Mouse (Mus musculus): Measurements from ENCODE around the gene Hook2. TPM values are rescaled to one million over a fixed set of nuclear protein-coding genes. Genes with fewer than 3 reads are reported as not detected.
A peak's percentile ranks its signal among the peaks of the same experiment; 100 is the strongest.

The Hook2 gene
- total RNA-seq (2018; cell fraction: chromatin; rRNA removed) = 10 to 100 TPM; 31.8 to 96.7 (median 63.1) TPM
- 10 to 100 TPM in 9 of 26 experiments, 1 to 10 TPM in 17; 6.0 to 14.1 (median 8.5) TPM for total RNA-seq (2018; cell fraction: cytosol; rRNA removed)
- 10 to 100 TPM in 25 of 26 experiments, 1 to 10 TPM in 1; 9.9 to 41.4 (median 24.7) TPM for total RNA-seq (2018; cell fraction: nucleus; rRNA removed)
- polyA plus RNA-seq (2018) = 4.9 to 10.9 TPM (median 6.1 TPM) in 3 replicates

DNA sequence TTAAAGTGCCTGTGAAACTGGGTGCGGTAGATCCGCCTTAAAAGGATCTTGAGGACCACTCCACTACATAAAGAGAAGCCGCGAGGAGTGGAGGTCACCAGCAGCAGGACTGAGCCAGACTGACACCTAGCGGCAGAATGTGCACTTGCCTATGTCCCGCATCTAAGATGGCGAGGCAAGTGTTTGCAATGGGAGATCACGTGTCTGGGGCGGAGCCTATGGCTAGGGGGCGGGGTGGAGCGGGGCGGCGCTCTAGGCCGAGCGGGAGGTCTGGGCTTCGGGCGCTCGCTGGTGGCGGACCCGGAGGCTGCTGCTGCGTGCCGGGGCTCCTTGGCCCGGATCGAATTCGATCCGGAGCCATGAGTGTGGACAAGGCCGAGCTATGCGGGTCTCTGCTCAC, at the start of gene Hook2:
Hook2 (plus strand) TSS at position 255 of the 400 bp plus-strand sequence.
- under 1% methylated on average over 28 of the region's 28 CpGs for WGBS (ENCODE audit: missing documents)
- no peaks in the 10 kb centered on the region for H3K79me2 ChIP-seq (ENCODE audit: inconsistent target)
- peak within 1 kb of the TSS; percentile 42 for H3K4me3 ChIP-seq (ENCODE audit: inconsistent target)
- peak within 1 kb of the TSS; percentile 55 for H3K27ac ChIP-seq
- H3K36me3 ChIP-seq (ENCODE audit: inconsistent target) = no peaks in the 10 kb centered on the region

DNA sequence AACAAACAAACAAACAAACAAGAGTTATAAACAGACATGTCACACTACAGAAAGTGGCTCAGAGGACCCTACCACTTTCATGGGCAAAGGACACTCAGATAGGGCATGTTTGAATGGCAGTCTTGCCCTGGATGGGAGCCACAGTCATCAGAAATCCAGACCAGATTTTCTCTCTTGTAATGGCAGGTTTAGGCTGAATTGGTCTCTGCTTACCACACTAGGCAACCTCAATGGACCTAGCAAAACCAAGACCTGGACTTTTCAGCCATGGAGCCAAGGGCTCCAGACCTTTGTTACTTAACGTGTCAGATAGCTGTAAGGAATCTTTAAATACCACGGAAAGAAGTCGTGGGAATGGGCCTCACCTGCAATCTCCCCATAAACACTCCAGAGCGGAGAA, 46.7 kb upstream of the Hook2 start:
- Histone ChIP-seq H3K27ac (no peak overlapping the region), H3K36me3 (ENCODE audit: inconsistent target) (no peaks in the 10 kb centered on the region), H3K4me3 (ENCODE audit: inconsistent target) (no peak overlapping the region), H3K79me2 (ENCODE audit: inconsistent target) (no peaks in the 10 kb centered on the region)
- WGBS (ENCODE audit: missing documents) = 32% methylated on average over 3 of the region's 4 CpGs

DNA sequence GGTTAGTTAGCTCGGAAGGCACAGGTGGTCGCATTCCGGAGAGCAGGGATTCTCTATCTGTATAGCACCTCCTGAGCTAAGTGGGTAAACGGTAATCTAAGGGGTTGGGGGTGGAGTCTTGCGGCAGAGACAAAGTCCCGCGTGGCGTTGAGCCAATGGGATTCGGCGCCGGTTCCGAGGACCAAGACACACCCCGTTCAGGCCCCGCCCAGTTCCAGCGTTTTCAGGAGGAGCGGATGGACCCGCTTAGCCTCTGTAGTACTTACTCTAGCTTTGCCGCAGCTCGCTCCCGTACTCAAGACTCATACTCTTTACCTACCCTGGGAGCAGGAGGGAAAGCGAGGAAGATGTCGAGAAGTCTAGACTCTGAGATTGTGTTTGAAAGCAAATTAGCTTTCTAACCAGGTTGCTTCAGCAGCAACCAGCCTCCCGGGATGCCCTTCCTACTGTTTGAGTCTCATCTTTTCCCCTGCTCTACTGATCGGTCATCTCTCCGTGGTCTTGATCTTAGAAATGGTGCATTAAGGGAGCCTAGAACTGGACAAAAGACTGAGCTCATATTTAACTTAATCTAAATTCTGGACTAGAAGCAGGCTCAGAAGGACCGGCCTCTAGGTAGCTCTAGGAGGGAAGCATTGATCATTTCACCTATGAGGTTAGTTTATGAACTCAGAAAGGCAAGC, 45.8 kb upstream of the Hook2 start:
- WGBS (ENCODE audit: missing documents) = 8% methylated on average over 21 of the region's 26 CpGs

DNA sequence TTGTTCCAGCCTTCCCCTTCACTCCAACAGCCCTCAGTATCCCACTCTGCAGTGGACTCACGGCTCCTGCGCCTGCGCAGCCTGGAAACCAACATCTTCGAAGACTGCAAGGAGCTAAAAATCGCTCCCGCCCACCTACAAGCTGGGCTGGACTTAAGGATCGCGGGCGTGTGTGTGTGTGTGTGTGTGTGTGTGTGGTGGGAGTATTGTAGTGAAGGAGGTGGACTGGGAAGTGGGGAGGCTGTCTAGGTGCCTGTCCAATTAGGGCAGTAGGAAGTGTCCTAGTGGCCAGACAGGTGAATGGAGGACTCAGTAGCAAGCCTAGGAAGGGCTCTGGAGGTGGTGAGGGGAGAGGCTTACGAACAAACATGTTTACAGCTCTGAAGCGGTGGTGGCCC, 45.2 kb upstream of the Hook2 start:
- H3K79me2 ChIP-seq (ENCODE audit: inconsistent target) = no peaks in the 10 kb centered on the region
- H3K27ac ChIP-seq = no peak overlapping the region
- no peaks in the 10 kb centered on the region for H3K36me3 ChIP-seq (ENCODE audit: inconsistent target)
- WGBS (ENCODE audit: missing documents) = 7% methylated on average over 8 of the region's 11 CpGs
- no peak overlapping the region for H3K4me3 ChIP-seq (ENCODE audit: inconsistent target)

More for the DNA sequence above, 45.8 kb upstream of the Hook2 start:
- Histone ChIP-seq H3K27ac (no peak overlapping the region), H3K79me2 (ENCODE audit: inconsistent target) (no peaks in the 10 kb centered on the region), H3K36me3 (ENCODE audit: inconsistent target) (no peaks in the 10 kb centered on the region), H3K4me3 (ENCODE audit: inconsistent target) (no peak overlapping the region)

DNA sequence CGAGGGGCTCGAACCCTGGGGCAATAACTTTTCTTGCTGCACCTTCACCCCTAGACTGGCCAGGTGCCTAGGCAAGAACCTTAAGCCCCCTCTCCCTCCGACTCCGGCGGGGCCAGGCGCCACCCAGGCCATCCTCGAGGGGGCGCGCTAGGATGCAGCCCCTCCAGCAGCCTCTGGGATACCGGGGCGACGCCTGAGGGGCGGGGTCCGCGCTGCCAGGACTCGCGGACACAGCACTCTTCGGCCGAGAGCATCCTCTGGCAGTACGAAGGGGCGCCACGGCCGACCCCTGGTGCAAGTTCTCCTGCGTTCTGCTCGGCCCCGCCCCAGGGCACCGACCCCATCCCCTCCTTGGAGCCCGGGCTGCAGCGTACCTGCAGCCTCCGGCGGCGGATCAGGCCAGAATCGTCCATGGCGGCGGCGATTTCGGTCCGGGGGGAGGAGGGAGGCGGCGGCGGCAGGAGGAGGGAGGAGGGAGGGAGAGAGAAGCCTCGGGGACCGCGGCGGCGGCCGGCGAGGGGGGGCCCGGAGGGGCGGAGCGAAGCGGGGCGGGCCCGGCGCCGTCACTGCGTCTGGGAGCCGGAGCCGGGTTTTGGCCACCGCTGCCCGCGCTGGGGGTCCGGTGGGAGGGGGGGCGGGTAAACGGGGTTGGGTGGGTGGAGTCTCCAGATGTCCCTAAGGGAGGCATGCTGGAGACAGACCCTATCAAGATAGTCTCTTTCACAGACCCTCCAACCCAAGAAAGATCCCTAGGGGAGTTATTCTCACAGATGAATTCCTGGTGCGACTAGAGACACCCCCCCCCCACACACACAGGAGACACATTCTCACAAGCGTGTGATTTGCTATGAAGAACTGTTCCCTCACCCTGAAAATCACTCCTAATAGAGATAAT, 44.5 kb upstream of the Hook2 start:
- Histone ChIP-seq H3K36me3 (ENCODE audit: inconsistent target) (no peaks in the 10 kb centered on the region), H3K27ac (no peak overlapping the region), H3K4me3 (ENCODE audit: inconsistent target) (no peak overlapping the region), H3K79me2 (ENCODE audit: inconsistent target) (no peaks in the 10 kb centered on the region)
- WGBS (ENCODE audit: missing documents) = 3% methylated on average over 39 of the region's 67 CpGs

DNA sequence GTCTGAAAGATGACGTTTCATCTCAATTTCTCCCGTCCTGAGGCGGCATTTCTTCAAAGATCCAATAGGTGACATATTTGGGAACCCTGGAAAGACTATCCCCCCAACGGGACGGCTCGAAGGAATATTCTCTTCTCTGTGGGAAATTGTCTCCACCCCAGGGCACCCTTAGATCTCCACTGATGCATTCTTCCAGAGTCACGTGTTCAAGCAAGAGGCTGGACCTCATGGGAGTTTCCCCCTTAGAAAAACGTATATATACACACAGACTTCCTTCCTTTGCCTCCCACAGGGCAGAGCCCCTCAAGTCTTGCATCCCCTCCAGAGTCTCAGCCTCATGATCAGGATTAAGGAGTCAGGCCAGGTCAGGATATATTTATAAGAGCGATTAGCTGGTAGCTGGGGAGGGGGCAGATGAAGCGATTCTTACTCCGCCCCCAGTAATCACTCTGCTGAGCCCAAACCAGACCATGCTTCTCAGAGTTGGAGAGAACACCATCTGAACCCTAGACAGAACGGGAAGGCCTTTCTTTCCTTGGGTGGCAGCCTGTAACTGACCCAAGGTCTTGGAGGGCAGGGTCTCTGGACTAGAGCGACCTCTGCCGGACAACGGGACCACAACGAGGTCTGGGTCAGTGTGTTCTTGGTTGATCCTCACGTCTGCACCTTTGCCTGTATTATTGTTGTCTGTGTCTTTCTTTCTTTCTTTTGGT, 43.7 kb upstream of the Hook2 start, which contains the start of gene Rtbdn:
Rtbdn (plus strand) TSS at position 464 of the 713 bp plus-strand sequence.
- no peak within 1 kb of the TSS for H3K4me3 ChIP-seq (ENCODE audit: inconsistent target)
- no peaks in the 10 kb centered on the region for H3K36me3 ChIP-seq (ENCODE audit: inconsistent target)
- no peaks in the 10 kb centered on the region for H3K79me2 ChIP-seq (ENCODE audit: inconsistent target)
- WGBS (ENCODE audit: missing documents) = 15% methylated on average over 17 of the region's 17 CpGs
- no peak within 1 kb of the TSS for H3K27ac ChIP-seq

DNA sequence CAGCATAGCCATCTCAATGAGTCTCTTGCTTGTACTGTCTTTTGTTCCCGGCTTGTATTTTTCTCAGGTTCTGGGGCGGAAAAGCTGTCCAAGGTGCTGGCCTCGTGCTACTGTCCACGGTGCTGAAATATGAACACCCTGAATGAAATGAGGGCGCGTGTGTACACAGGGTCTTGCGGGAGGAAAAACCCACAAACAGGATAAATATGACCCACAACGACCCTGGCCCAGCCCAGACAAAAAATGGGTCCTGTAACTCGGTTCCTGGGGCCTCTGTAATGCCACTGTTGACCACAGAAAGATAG, 43.2 kb upstream of the Hook2 start:
- Histone ChIP-seq H3K4me3 (ENCODE audit: inconsistent target) (no peak overlapping the region), H3K36me3 (ENCODE audit: inconsistent target) (no peaks in the 10 kb centered on the region), H3K27ac (no peak overlapping the region), H3K79me2 (ENCODE audit: inconsistent target) (no peaks in the 10 kb centered on the region)
- WGBS (ENCODE audit: missing documents) = 13% methylated on average over 9 of the region's 9 CpGs

DNA sequence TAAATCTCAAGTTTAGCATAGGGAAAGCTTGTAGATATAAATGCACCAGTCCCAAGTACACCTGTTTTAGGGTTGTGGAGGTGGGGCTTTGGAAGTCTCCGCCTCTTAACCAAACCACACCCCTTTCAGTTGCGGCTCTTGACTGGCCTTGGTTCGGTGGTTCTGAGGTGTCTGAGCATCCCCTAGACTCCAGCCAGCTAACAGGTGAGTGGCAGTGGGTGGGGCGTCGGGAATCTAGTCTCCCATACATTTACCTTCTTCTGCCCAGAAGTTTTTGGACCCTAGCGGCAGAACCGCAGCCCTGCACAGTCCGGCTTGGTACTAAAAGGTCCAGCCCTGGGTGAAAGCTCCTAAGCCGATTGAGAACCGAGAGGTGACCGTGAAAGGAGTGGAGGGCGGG, 40.6 kb upstream of the Hook2 start:
- 19% methylated on average over 12 of the region's 12 CpGs for WGBS (ENCODE audit: missing documents)
- no peaks in the 10 kb centered on the region for H3K79me2 ChIP-seq (ENCODE audit: inconsistent target)
- no peak overlapping the region for H3K27ac ChIP-seq
- no peak overlapping the region for H3K4me3 ChIP-seq (ENCODE audit: inconsistent target)
- no peaks in the 10 kb centered on the region for H3K36me3 ChIP-seq (ENCODE audit: inconsistent target)

DNA sequence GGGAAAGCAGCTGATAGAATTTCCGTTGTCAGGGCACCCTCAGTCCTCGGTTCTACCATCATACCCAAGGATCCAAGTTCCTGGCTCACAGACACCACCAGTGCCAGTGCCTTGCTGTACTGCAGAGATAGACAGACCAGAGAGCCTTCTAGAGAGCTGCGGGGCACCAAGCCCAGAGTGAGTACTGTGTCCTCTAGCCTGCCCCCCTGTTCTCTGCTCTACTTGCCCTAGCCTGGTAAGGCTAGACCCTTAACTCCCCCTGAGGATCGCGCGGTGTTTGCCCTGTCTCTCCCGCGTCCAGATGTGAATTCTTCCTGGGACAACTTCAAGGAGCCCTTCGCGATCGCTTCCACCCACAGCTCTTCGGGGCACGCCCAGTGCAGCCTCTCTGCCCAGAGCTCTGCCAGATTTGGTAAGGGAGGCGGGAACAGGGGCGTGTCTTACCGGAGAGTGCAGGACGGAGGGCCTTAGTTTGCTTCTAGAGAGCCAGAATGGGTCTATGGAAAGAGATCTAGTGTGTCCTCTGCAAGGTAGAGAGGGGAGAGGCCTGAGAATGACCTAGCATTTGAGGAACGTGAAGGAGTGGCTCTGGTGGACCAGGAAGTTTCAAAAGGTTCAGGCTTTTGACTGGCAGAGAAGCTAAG, 37.7 kb upstream of the Hook2 start:
- no peaks in the 10 kb centered on the region for H3K79me2 ChIP-seq (ENCODE audit: inconsistent target)
- 7% methylated on average over 18 of the region's 18 CpGs for WGBS (ENCODE audit: missing documents)
- H3K27ac ChIP-seq = no peak overlapping the region
- H3K4me3 ChIP-seq (ENCODE audit: inconsistent target) = no peak overlapping the region
- H3K36me3 ChIP-seq (ENCODE audit: inconsistent target) = peaks cover 2% of the 10 kb centered on the region; the same call in 1 of the 2 replicates

DNA sequence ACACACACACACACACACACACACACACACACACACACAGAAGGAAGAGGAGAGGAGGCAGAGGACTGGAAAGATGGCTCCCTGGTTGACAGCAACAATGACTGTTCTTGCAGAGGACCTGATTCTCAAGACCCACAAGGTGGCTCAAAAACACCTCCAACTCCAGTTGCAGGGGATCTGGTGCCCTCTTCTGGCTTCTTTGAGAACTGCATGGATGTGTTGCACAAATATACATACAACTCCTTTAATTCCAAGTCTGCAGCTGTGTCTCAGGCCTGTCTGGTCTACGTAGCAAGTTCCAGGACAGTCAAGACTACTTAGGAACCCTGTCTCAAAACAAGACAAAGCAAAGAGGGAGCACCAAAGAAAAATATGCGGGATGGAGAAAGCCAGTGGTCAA, 33.6 kb upstream of the Hook2 start:
- Histone ChIP-seq H3K4me3 (ENCODE audit: inconsistent target) (no peak overlapping the region), H3K36me3 (ENCODE audit: inconsistent target) (peaks cover 14% of the 10 kb centered on the region; the same call in 1 of the 2 replicates), H3K27ac (no peak overlapping the region), H3K79me2 (ENCODE audit: inconsistent target) (no peaks in the 10 kb centered on the region)
- 55% methylated on average over 2 of the region's 2 CpGs for WGBS (ENCODE audit: missing documents)

DNA sequence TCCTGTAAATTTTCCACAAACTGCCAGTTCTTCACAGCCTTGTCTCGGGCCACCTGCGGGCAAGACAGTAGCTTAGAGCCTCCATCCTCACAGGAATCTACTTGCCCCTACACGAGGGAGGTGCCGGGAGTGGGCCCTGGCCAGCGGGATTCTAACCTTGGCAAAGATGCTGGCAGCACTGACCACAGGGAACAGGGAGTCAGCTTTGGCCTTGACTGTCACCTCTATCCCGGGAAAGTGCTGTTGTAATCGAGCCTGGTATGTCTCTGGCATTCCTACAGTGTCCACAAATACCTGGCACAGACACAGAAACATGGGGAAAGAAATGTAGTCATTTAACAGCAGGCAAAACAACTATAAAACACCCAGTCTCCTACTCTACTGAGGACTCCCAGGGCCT, 30.6 kb upstream of the Hook2 start:
- Histone ChIP-seq H3K79me2 (ENCODE audit: inconsistent target) (no peaks in the 10 kb centered on the region), H3K36me3 (ENCODE audit: inconsistent target) (peaks cover 14% of the 10 kb centered on the region; the same call in 1 of the 2 replicates), H3K27ac (no peak overlapping the region), H3K4me3 (ENCODE audit: inconsistent target) (no peak overlapping the region)
- 98% methylated on average over 5 of the region's 7 CpGs for WGBS (ENCODE audit: missing documents)

DNA sequence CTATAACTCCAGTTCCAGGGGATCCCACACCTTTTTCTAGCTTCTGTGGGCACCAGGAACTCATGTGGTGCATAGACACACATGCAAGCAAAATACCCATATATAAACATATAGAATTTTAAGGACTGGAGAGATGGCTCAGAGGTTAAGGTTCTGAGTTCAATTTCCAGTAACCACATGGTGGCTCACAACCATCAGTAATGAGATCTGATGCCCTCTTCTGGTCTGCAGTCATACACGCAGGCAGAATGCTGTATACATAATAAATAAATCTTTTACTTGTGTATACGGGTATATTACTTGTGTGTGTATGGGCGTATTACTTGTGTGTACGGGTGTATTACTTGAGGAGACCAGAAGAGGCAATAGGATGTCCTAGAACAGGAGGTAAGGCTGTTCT, 26.5 kb upstream of the Hook2 start:
- Histone ChIP-seq H3K79me2 (ENCODE audit: inconsistent target) (no peaks in the 10 kb centered on the region; the same call in 1 of the 2 replicates), H3K4me3 (ENCODE audit: inconsistent target) (no peak overlapping the region), H3K36me3 (ENCODE audit: inconsistent target) (0 out of 2 replicates have a peak, but pooled peaks cover 7% of the 10 kb centered on the region), H3K27ac (no peak overlapping the region)
- 92% methylated on average over 4 of the region's 4 CpGs for WGBS (ENCODE audit: missing documents)

DNA sequence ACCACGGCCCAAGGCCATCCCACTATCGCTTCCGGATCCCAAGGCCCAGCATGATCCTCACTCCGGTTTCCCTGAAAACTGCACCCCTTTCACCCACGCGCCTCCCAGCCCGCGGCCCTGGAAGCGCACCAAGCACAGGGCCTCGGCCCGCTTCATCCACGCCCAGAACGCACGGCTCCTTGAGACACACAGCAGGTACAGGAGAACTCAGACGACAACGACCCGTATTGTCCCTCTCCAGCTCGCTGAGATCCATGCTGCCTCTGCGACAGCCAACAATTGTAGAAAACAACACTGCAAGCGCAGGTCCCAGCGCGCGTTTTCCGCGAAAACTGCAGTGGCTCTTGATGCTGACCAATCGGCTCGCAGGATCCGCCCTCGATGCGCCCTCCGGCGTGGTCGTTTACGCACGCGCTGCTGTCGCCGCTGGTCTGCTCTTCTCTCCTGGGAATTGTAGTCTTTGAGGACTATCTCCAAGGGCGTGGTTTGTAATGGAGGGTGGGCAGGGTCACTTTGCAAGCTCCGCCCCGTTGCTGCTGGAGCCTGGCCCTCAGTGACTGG, 24.6 kb upstream of the Hook2 start:
- peaks cover 11% of the 10 kb centered on the region for H3K79me2 ChIP-seq (ENCODE audit: inconsistent target)
- peak overlapping the region; percentile 28 for H3K27ac ChIP-seq
- peak overlapping the region; percentile 71 for H3K4me3 ChIP-seq (ENCODE audit: inconsistent target)
- WGBS (ENCODE audit: missing documents) = under 1% methylated on average over 41 of the region's 41 CpGs
- 0 out of 2 replicates have a peak, but pooled peaks cover 7% of the 10 kb centered on the region for H3K36me3 ChIP-seq (ENCODE audit: inconsistent target)

DNA sequence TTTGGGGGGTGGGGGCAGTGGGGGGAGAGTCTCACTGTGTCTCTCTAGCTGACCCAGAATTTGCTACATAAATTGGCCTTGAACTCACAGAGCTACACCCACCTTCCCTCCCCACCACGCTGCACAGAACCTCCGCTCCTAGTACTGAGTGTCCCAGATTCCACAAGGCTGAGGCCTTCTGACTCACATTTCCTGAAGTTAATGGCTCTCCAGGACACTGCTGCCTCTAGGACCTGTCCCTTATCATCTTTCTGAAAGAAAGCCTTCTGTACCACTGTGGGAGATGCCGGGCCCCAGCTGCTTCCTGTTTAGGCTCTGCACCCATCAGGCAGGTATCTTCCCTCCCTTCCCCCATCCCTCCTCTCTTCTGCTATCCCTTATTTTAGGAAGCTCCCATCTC, 23.8 kb upstream of the Hook2 start:
- no peak overlapping the region for H3K4me3 ChIP-seq (ENCODE audit: inconsistent target)
- 61% methylated on average over 3 of the region's 3 CpGs for WGBS (ENCODE audit: missing documents)
- no peak overlapping the region for H3K27ac ChIP-seq
- H3K79me2 ChIP-seq (ENCODE audit: inconsistent target) = peaks cover 13% of the 10 kb centered on the region
- H3K36me3 ChIP-seq (ENCODE audit: inconsistent target) = peaks cover 7% of the 10 kb centered on the region
